8 mouse cellular contexts compared by ENCODE assay signal in the genomic region with DNA sequence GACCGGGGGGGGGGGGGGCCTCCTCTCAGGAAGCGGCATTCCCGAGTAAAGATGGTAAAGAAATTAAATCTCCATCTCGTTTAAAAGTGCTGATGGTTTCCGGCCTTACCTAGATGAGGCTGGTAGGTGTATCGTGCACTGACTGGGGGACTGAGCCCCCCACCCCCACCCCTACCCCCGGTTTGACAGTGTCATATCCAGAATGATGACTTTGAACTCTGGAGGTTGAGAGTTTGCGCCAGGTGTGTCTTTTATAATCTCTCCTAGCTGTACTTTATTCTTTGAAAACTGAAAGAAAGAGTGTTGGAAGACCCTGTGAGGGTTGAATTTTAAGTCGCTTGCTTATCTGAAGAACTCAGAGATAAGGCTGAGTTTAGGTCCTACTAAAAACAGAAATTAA. TPM values are rescaled to one million over a fixed set of nuclear protein-coding genes. Genes with fewer than 3 reads are reported as not detected.
DNase-seq lines count a peak whose midpoint lies in the region; ATAC-seq and TF ChIP-seq lines count a peak whose summit lies in the region.

No protein-coding gene starts in this region.

- H3K79me2 ChIP-seq in liver, adult 2 months (ENCODE audit: control insufficient read depth, insufficient read depth, low read length), result no peaks in the 10 kb centered on the region

- peaks cover 8% of the 10 kb centered on the region for H3K4me1 ChIP-seq in liver, adult 2 months (ENCODE audit: control insufficient read depth, insufficient read depth, low read length)
- H3K4me1 ChIP-seq in embryonic facial prominence, embryonic 10.5 days, result peaks cover 9% of the 10 kb centered on the region
- H3K4me1 ChIP-seq in neural tube, embryonic 12.5 days, result peaks cover 8% of the 10 kb centered on the region

- no peaks in the 10 kb centered on the region for H3K27me3 ChIP-seq in liver, adult 2 months (ENCODE audit: control insufficient read depth, insufficient read depth, low read length)
- H3K27me3 ChIP-seq in embryonic facial prominence, embryonic 10.5 days (replicated peaks; ENCODE audit: low read depth, poor library complexity, severe bottlenecking), result no peaks in the 10 kb centered on the region
- H3K27me3 ChIP-seq in neural tube, embryonic 12.5 days (replicated peaks), result no peaks in the 10 kb centered on the region

- peak overlapping the region; percentile 78 for H3K4me3 ChIP-seq in liver, adult 2 months (ENCODE audit: insufficient read depth, low read depth, low read length)
- H3K4me3 ChIP-seq in embryonic facial prominence, embryonic 10.5 days, result peak overlapping the region; percentile 71
- H3K4me3 ChIP-seq in neural tube, embryonic 12.5 days, result peak overlapping the region; percentile 66

- no peak for TF ChIP-seq CTCF in liver, adult 2 months (IDR thresholded peaks at IDR 0.05; ENCODE audit: low read depth, low read length)

- peaks cover 7% of the 10 kb centered on the region for H3K36me3 ChIP-seq in liver, adult 2 months (ENCODE audit: control insufficient read depth, insufficient read depth, low read length)
- H3K36me3 ChIP-seq in embryonic facial prominence, embryonic 10.5 days (replicated peaks), result peaks cover 14% of the 10 kb centered on the region
- peaks cover 11% of the 10 kb centered on the region; the same call in 1 of the 2 replicates for H3K36me3 ChIP-seq in neural tube, embryonic 12.5 days

- H3K9me3 ChIP-seq in embryonic facial prominence, embryonic 10.5 days, result no peaks in the 10 kb centered on the region
- no peaks in the 10 kb centered on the region for H3K9me3 ChIP-seq in neural tube, embryonic 12.5 days

- H3K27ac ChIP-seq in liver, adult 2 months (replicated peaks; ENCODE audit: insufficient read depth, low read depth, low read length), result peak overlapping the region; percentile 39; the same call in 1 of the 2 replicates
- peak overlapping the region; percentile 92 for H3K27ac ChIP-seq in embryonic facial prominence, embryonic 10.5 days (replicated peaks)
- H3K27ac ChIP-seq in neural tube, embryonic 12.5 days, result no peak overlapping the region

- WGBS in liver, adult 2 months, result 3% methylated on average over 9 of the region's 9 CpGs
- 11% methylated on average over 9 of the region's 9 CpGs for WGBS in embryonic facial prominence, embryonic 10.5 days
- 13% methylated on average over 9 of the region's 9 CpGs for WGBS in neural tube, embryonic 12.5 days

- peak overlapping the region; percentile 67 for H3K4me2 ChIP-seq in neural tube, embryonic 12.5 days (replicated peaks)

- ATAC-seq in inflammation-experienced regulatory T-cells, adult 6 months, result peak; percentile 15
- peak; percentile 52 for ATAC-seq in neural tube, embryonic 12.5 days (ENCODE audit: low FRiP score, low read depth)

- peak overlapping the region; percentile 90 for H3K9ac ChIP-seq in liver, adult 2 months (ENCODE audit: low read depth, low read length)
- H3K9ac ChIP-seq in neural tube, embryonic 12.5 days, result peak overlapping the region; percentile 73

- no peak for TF ChIP-seq POLR2A in liver, adult 2 months (IDR thresholded peaks at IDR 0.05; ENCODE audit: extremely low read depth, insufficient read depth, low read length)

- peak; percentile 10 for DNase-seq in liver, adult 2 months (ENCODE audit: extremely low read depth, low read depth, low spot score)
- DNase-seq in liver, result no peak
- no peak for DNase-seq in embryonic facial prominence, embryonic 10.5 days (ENCODE audit: low spot score)
- DNase-seq in adrenal gland, adult 18-20 months (ENCODE audit: low spot score in 2 of 2), result no peak
- DNase-seq in layer of hippocampus, postnatal 10 days (ENCODE audit: low spot score in 2 of 2), result no peak
- DNase-seq in gastrocnemius, postnatal 25 days, result no peak

RNA-seq across cellular contexts. Expression of a gene that starts 0.4 kb away (rescaled TPM):
- total RNA-seq in liver, adult 2 months (2014; rRNA removed), result 17.7 and 23.6 TPM in 2 replicates
- 5.8 and 7.5 TPM in 2 replicates for polyA plus RNA-seq in liver, adult 2 months (2012; rRNA removed)
- 21.2 and 26.4 TPM in 2 replicates for polyA plus RNA-seq in embryonic facial prominence, embryonic 10.5 days (2016; fragmentation: Nextera tagmentation; extraction: Ambion mirVana)
- 100 to 1,000 TPM in 1 of 3 experiments, 10 to 100 TPM in 2; 95.3 to 130 (median 96.5) TPM for polyA plus RNA-seq in inflammation-experienced regulatory T-cells, adult 6 months (2017; shearing (Covaris generic))
- polyA plus RNA-seq in neural tube, embryonic 12.5 days (2016; fragmentation: Nextera tagmentation; extraction: Ambion mirVana), result 24.0 and 25.3 TPM in 2 replicates
- 10 to 100 TPM; 21.6 to 33.8 TPM for total RNA-seq in adrenal gland, adult 18-20 months (2021)
- total RNA-seq in layer of hippocampus, postnatal 10 days (2021), result 10 to 100 TPM; 16.3 to 17.5 TPM
- 10 to 100 TPM; 10.3 to 14.3 TPM for total RNA-seq in gastrocnemius, postnatal 25 days (2021)
